Mouse (Mus musculus) midbrain, embryonic 16.5 days (tissue): ENCODE measurements around the gene Prss22. TPM values are rescaled to one million over a fixed set of nuclear protein-coding genes. Genes with fewer than 3 reads are reported as not detected.
"Not testable (repeated sequence)": the region's sequence is repeated elsewhere in the genome, so short reads cannot be mapped to it uniquely, and the experiment has no call there.

Experiments used
- ATAC-seq: fragments of 200-750 bp; cut with Nextera tagmentation; 2 replicates; pipeline ENCODE4 v1.8.0; 2017; ENCODE audit warnings: moderate TSS enrichment
- H3K27ac ChIP-seq: fragments of 300-500 bp; sonication (generic); 2 replicates; pipeline ENCODE4 v1.5.1; 2014; ENCODE audit warnings: mild to moderate bottlenecking, low read length, mixed read lengths
- H3K27me3 ChIP-seq: fragments of 300-500 bp; sonication (generic); 2 replicates; pipeline ENCODE4 v1.6.1; 2014; ENCODE audit warnings: low read depth, low read length, mixed read lengths; ENCODE audit not compliant: control insufficient read depth, insufficient read depth
- H3K36me3 ChIP-seq: fragments of 300-500 bp; sonication (generic); 2 replicates; pipeline ENCODE4 v1.6.1; 2014; ENCODE audit warnings: mild to moderate bottlenecking, low read length, moderate library complexity, mixed read lengths; ENCODE audit not compliant: control insufficient read depth, insufficient read depth
- H3K4me1 ChIP-seq: fragments of 300-500 bp; sonication (generic); 2 replicates; pipeline ENCODE4 v1.6.1; 2014; ENCODE audit warnings: mild to moderate bottlenecking, low read length, mixed read lengths; ENCODE audit not compliant: control insufficient read depth, insufficient read depth
- H3K4me2 ChIP-seq: fragments of 300-500 bp; sonication (generic); 2 replicates; pipeline ENCODE4 v1.6.1; 2014; ENCODE audit warnings: mild to moderate bottlenecking, low read length, mixed read lengths
- H3K4me3 ChIP-seq: fragments of 300-500 bp; sonication (generic); 2 replicates; pipeline ENCODE4 v1.5.1; 2014; ENCODE audit warnings: low read depth, mild to moderate bottlenecking, low read length, moderate library complexity, mixed read lengths
- H3K9ac ChIP-seq: fragments of 300-500 bp; sonication (generic); 2 replicates; pipeline ENCODE4 v1.6.1; 2014; ENCODE audit warnings: low read depth, low read length, mixed read lengths
- H3K9me3 ChIP-seq: fragments of 300-500 bp; sonication (generic); replicated peaks from 2 replicates; pipeline ENCODE4 v1.6.1; 2014; ENCODE audit warnings: mild to moderate bottlenecking, low read length, mixed read lengths; ENCODE audit not compliant: control insufficient read depth, poor library complexity, severe bottlenecking
- WGBS: fragments of 180-500 bp; shearing (Covaris S2); extraction: QIAGEN DNeasy Blood & Tissue Kit; methylation state at CpG from one replicate; pipeline ENCODE4 v1.1.7; 2014; 5-methylcytosine and 5-hydroxymethylcytosine counted together
- polyA plus RNA-seq: library from polyadenylated mRNA; unstranded; fragments of >200 nt; fragmentation: Nextera tagmentation; extraction: Ambion mirVana; gene quantifications from 2 replicates; pipeline ENCODE4 v1.2.1, GENCODE M21; 2015

Gene Prss22
- polyA plus RNA-seq, 1 experiment from 2014 or later: not detected

DNA sequence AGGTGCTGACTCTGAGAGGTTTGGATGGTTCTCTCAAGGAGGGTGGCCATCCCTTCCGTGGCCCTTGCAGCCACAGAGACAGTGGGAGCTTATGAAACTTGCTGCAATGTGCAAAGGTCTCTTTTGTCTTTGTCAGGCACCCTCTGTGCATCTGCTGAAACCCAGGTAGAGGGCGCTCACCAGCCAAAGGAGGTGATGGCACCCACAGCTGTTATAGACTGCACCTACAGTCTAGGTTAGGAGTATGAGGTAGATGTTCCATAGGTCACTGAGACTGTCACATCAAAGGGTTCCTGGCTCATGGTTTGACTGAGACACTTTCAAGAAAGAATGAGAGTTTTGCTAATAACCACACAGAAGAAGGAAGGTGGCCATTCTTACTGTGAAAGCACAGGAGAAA is 29.1 kb downstream of the Prss22 start:
- H3K9me3 ChIP-seq: no peaks in the 10 kb centered on the region
- no peaks in the 10 kb centered on the region for H3K4me1 ChIP-seq
- H3K9ac ChIP-seq: no peak overlapping the region
- no peaks in the 10 kb centered on the region for H3K27me3 ChIP-seq
- H3K36me3 ChIP-seq: no peaks in the 10 kb centered on the region
- no peak overlapping the region for H3K4me3 ChIP-seq
- H3K4me2 ChIP-seq: no peak overlapping the region
- 65% methylated on average over 2 of the region's 2 CpGs for WGBS
- ATAC-seq: no peak
- no peak overlapping the region for H3K27ac ChIP-seq

GRCm38 (mm10) chr17:23966658-23967401 is 31.1 kb downstream of the Prss22 start:
- Histone ChIP-seq H3K27ac (no peak overlapping the region), H3K36me3 (no peaks in the 10 kb centered on the region), H3K4me1 (no peaks in the 10 kb centered on the region), H3K9ac (no peak overlapping the region), H3K27me3 (no peaks in the 10 kb centered on the region), H3K9me3 (no peaks in the 10 kb centered on the region), H3K4me3 (no peak overlapping the region), H3K4me2 (no peak overlapping the region)
- ATAC-seq: no peak
- WGBS: 90% methylated on average over 10 of the region's 10 CpGs

DNA sequence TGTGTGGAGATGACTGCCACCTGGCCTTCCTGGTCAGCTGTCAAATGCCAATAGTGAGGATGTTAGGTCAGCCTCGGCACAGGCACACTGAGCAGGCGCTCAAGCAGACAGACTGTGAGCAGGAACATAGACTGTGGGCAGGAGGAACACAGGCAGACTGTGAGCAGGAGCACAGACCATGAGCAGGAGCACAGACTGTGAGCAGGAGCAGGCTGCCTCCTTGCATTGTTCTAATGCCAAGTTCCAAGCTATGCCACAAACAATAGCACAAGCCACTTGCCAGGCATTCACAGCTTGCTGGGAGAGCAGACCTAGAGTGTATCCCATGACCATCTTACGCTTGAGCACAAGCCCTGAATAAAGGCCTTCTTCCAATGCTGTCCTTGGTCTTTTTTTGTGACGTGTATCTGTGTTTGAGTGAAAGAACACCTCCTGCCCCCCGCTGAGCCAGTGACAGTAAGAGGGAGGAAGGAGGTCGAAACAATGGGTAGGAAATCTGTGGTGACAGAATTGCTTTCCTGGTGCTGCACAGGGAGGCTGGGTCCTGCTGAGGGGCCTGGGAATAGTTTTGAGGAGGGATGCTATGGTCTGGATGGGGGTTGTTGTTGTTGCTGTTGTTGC is 32.0 kb downstream of the Prss22 start:
- ATAC-seq: no peak
- no peak overlapping the region for H3K4me2 ChIP-seq
- H3K4me3 ChIP-seq: no peak overlapping the region
- no peaks in the 10 kb centered on the region for H3K4me1 ChIP-seq
- WGBS: 33% methylated on average over 6 of the region's 6 CpGs
- H3K9me3 ChIP-seq: no peaks in the 10 kb centered on the region
- H3K36me3 ChIP-seq: no peaks in the 10 kb centered on the region
- no peak overlapping the region for H3K27ac ChIP-seq
- no peak overlapping the region for H3K9ac ChIP-seq
- no peaks in the 10 kb centered on the region for H3K27me3 ChIP-seq

DNA sequence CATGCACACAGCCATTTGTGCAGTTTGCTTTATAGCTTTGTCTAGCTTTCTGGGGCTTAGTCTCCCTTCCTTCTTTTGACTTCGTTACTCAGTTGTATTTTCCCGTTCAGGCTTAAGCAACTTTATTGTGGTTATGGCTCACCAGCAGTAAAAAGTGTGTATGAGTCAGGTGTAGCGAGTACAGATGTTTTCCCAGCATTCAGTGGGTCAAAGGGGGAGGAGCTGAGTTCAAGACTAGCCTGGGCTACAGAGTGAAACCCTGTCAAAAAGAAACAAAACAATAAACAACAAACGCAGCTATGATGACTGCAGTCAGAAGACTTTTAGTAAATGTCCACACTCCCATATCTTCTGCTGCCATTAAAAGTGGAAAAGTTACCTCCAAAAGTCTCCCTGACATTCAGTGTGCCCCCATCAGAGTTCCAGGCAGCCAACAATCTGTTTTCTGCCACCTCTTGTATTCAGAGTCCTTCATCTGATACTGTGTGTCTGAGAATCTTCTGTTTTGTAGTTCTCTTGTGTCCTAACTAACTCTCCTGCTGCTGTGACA is 36.3 kb downstream of the Prss22 start:
- H3K27ac ChIP-seq: no peak overlapping the region
- H3K9me3 ChIP-seq: no peaks in the 10 kb centered on the region
- H3K4me1 ChIP-seq: no peaks in the 10 kb centered on the region
- 54% methylated on average over 4 of the region's 4 CpGs for WGBS
- H3K27me3 ChIP-seq: no peaks in the 10 kb centered on the region
- no peak for ATAC-seq
- no peak overlapping the region for H3K4me2 ChIP-seq
- H3K4me3 ChIP-seq: no peak overlapping the region
- H3K36me3 ChIP-seq: no peaks in the 10 kb centered on the region
- H3K9ac ChIP-seq: no peak overlapping the region

- 38% methylated on average over 3 of the region's 3 CpGs for WGBS
Measured at GRCm38 (mm10) chr17:23960084-23960738, 37.7 kb downstream of the Prss22 start.

DNA sequence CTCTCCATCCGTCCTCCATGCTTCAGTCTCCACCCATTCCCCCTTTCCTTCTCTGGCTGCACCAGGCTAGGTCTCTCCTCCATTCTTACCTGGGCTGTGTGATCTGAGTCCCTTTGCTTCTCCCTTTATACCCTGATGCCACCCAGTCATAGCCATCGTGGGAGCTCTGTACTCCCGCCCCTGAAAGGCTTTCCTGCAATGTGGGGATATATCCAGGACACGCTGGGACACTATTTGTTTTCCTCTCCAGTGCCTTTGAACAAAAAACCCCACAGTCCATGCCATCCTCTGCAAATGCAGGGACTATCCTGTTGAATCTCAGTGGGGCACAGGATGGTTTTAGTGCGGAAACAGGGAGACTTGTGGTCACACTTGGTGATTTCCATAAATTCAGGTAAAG is 42.7 kb downstream of the Prss22 start, which contains the start of gene Sbpl:
Gene Sbpl (minus strand): TSS at position 101 of the 400 bp plus-strand sequence.
- no peak for ATAC-seq
- no peak within 1 kb of the TSS for H3K4me2 ChIP-seq
- H3K27ac ChIP-seq: no peak within 1 kb of the TSS
- no peaks in the 10 kb centered on the region for H3K4me1 ChIP-seq
- H3K27me3 ChIP-seq: no peaks in the 10 kb centered on the region
- no peaks in the 10 kb centered on the region for H3K9me3 ChIP-seq
- no peaks in the 10 kb centered on the region for H3K36me3 ChIP-seq
- no peak within 1 kb of the TSS for H3K9ac ChIP-seq
- no peak within 1 kb of the TSS for H3K4me3 ChIP-seq
- 72% methylated on average over 5 of the region's 5 CpGs for WGBS

More at GRCm38 (mm10) chr17:23960084-23960738, 37.7 kb downstream of the Prss22 start:
- no peak overlapping the region for H3K9ac ChIP-seq
- H3K4me3 ChIP-seq: no peak overlapping the region
- ATAC-seq: peak; percentile 92; the same call in 1 of the 2 replicates
- no peak overlapping the region; the same call in 1 of the 2 replicates for H3K27ac ChIP-seq
- H3K4me2 ChIP-seq: no peak overlapping the region
- H3K4me1 ChIP-seq: no peaks in the 10 kb centered on the region
- H3K36me3 ChIP-seq: no peaks in the 10 kb centered on the region
- H3K9me3 ChIP-seq: no peaks in the 10 kb centered on the region
- no peaks in the 10 kb centered on the region for H3K27me3 ChIP-seq

DNA sequence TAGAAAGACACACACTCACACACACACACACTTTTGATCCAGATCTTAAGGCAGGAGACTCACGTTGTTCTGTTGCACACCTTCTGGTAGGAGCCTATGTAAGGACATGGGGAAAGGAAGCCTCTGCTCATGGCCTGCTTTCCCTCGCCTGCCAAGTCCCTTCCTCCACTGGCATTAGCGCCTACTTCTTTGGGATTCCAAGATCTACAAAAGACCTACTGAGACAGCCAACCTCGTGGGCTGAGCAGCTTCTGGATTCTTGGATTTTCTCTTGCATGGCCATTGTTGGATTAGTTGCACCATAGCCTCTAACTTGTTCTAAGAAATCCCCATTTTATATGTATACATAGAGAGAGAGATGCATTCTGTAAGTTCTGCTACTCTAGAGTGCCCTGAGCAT is 47.1 kb downstream of the Prss22 start:
- not testable (repeated sequence) for H3K4me3 ChIP-seq, H3K9me3 ChIP-seq, H3K9ac ChIP-seq, H3K4me1 ChIP-seq, H3K27me3 ChIP-seq, ATAC-seq, H3K4me2 ChIP-seq, H3K27ac ChIP-seq, H3K36me3 ChIP-seq
- WGBS: 74% methylated on average over 4 of the region's 4 CpGs

DNA sequence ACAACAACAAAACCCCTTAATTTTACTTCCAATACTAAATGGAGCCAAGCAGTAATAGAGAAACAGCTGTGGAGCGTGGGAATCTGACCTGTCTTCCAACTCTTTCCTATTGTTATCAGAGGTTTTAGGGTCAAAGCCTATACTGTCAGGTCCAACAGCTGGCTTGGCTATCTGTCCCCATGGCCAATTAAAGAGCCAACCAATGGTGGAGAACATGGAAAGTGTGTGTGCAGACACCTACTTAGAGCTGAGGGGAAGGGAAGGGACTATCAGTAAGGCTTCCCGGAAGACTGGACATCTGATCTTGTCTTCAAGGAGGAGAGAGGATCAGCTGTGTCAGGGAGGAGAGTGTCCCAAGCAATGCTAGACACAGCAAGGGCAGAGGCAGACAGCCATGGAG is 48.8 kb downstream of the Prss22 start:
- Histone ChIP-seq H3K27ac (no peak overlapping the region), H3K27me3 (no peaks in the 10 kb centered on the region), H3K4me3 (no peak overlapping the region), H3K36me3 (no peaks in the 10 kb centered on the region), H3K4me2 (no peak overlapping the region), H3K9me3 (no peaks in the 10 kb centered on the region), H3K4me1 (no peaks in the 10 kb centered on the region), H3K9ac (no peak overlapping the region)
- WGBS: 88% methylated on average over 2 of the region's 2 CpGs
- no peak for ATAC-seq

GRCm38 (mm10) chr17:23947486-23947885 is 50.4 kb downstream of the Prss22 start:
- not testable (repeated sequence) for H3K4me2 ChIP-seq, H3K27me3 ChIP-seq, H3K9ac ChIP-seq, H3K4me3 ChIP-seq, H3K9me3 ChIP-seq, H3K36me3 ChIP-seq, H3K4me1 ChIP-seq, H3K27ac ChIP-seq, ATAC-seq
- WGBS: 83% methylated on average over 4 of the region's 4 CpGs
